Mouse (Mus musculus): ENCODE data around the gene Pde4b.

- no peak for TF ChIP-seq POLR2A (IDR thresholded peaks at IDR 0.05; ENCODE audit: extremely low read depth, insufficient read depth, low read length)
- no peak for TF ChIP-seq CTCF (IDR thresholded peaks at IDR 0.05; ENCODE audit: extremely low read depth, insufficient read depth, low read length)
Observed at GRCm38 (mm10) chr4:102397334-102397733, 310.0 kb downstream of the Pde4b start.
